Mouse (Mus musculus): Measurements from ENCODE around the gene Cep170b. TPM values are rescaled to one million over a fixed set of nuclear protein-coding genes. Genes with fewer than 3 reads are reported as not detected.
A peak's percentile ranks its signal among the peaks of the same experiment; 100 is the strongest.

Gene Cep170b
- polyA plus RNA-seq, 2 experiments: 21.3 to 30.1 TPM

DNA sequence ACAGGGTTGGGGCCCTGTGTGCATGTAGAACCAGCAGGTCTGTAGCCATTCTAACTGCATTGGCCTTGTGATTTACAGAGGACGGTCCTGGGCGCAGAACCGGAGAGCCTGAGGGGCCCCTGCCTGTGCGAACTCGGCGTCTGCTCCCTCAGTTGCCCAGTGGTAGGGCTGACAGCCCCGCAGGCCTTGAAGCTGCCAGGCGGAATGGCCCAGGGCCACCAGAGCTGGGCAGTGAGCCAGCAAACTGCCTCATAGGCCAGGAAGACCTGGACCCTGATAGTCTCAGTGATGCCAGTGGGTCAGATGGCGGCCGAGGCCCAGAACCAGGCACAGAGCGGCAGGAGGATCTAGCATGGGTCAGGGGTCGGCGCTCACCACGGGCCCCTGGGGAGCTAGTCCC lies 17.5 kb downstream of the Cep170b start:
- no peak for ATAC-seq (ENCODE audit: low FRiP score, low read depth)
- H3K4me1 ChIP-seq (ENCODE audit: control insufficient read depth, insufficient read depth, low read length): no peaks in the 10 kb centered on the region
- no peak overlapping the region for H3K4me2 ChIP-seq (replicated peaks; ENCODE audit: low read depth, low read length, severe bottlenecking)
- WGBS: 90% methylated on average over 14 of the region's 14 CpGs
- DNase-seq (ENCODE audit: low spot score): no peak
- no peaks in the 10 kb centered on the region for H3K27me3 ChIP-seq (ENCODE audit: control insufficient read depth, insufficient read depth, low read length)
- peaks cover 79% of the 10 kb centered on the region for H3K36me3 ChIP-seq (ENCODE audit: control insufficient read depth, insufficient read depth, low read length)
- no peak overlapping the region for H3K4me3 ChIP-seq (replicated peaks; ENCODE audit: low read length)
- no peaks in the 10 kb centered on the region for H3K9me3 ChIP-seq (ENCODE audit: control insufficient read depth, low read length)
- H3K9ac ChIP-seq (ENCODE audit: low read depth, low read length, severe bottlenecking): 0 out of 2 replicates have a peak overlapping the region, but pooled peaks have one; percentile 2
- TF ChIP-seq POLR2A (IDR thresholded peaks at IDR 0.05; ENCODE audit: borderline replicate concordance, extremely low read depth, insufficient read depth, insufficient read length): no peak
- no peak overlapping the region for H3K27ac ChIP-seq (replicated peaks; ENCODE audit: low read depth, low read length)

DNA sequence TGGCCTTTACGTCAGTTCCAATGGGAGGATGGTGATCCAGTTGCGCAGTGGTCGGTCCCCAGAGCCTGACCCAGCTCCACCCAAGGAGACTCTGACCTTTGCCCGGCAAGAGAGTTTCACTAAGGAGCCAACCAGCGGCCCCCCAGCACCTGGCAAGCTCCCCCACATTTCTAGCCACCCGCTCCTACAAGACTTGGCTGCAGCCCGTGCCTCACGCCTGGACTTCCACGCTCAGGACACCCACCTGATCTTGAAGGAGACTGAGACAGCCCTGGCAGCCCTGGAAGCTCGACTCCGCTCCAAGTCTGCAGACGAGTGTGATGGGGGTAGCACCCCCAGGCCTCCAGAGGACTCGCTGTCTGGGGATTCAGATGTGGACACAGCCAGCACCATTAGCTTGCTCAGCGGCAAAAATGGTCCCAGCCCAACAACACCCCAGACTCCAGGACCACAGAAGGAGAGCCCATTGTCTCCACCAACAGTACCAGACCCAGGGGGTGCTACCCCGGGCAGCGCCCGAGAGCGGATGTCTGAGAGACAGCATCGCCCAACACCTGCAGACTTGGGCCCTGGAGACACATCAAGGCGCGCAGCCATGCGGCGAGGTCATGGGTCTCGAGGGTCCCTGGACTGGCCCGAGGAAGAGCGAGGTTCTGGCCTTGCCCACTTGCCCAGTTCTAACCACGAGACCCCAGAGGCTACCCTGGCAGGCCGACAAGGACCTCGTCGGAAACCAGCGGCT lies 18.2 kb downstream of the Cep170b start:
- Histone ChIP-seq H3K4me2 (replicated peaks; ENCODE audit: low read depth, low read length, severe bottlenecking) (no peak overlapping the region), H3K27ac (replicated peaks; ENCODE audit: low read depth, low read length) (no peak overlapping the region), H3K9ac (ENCODE audit: low read depth, low read length, severe bottlenecking) (no peak overlapping the region), H3K4me1 (ENCODE audit: control insufficient read depth, insufficient read depth, low read length) (no peaks in the 10 kb centered on the region), H3K4me3 (replicated peaks; ENCODE audit: low read length) (no peak overlapping the region), H3K36me3 (ENCODE audit: control insufficient read depth, insufficient read depth, low read length) (peaks cover 74% of the 10 kb centered on the region), H3K27me3 (ENCODE audit: control insufficient read depth, insufficient read depth, low read length) (no peaks in the 10 kb centered on the region), H3K9me3 (ENCODE audit: control insufficient read depth, low read length) (no peaks in the 10 kb centered on the region)
- no peak for ATAC-seq (ENCODE audit: low FRiP score, low read depth)
- TF ChIP-seq POLR2A (IDR thresholded peaks at IDR 0.05; ENCODE audit: borderline replicate concordance, extremely low read depth, insufficient read depth, insufficient read length): no peak
- WGBS: 93% methylated on average over 31 of the region's 31 CpGs
- no peak for DNase-seq (ENCODE audit: low spot score)

DNA sequence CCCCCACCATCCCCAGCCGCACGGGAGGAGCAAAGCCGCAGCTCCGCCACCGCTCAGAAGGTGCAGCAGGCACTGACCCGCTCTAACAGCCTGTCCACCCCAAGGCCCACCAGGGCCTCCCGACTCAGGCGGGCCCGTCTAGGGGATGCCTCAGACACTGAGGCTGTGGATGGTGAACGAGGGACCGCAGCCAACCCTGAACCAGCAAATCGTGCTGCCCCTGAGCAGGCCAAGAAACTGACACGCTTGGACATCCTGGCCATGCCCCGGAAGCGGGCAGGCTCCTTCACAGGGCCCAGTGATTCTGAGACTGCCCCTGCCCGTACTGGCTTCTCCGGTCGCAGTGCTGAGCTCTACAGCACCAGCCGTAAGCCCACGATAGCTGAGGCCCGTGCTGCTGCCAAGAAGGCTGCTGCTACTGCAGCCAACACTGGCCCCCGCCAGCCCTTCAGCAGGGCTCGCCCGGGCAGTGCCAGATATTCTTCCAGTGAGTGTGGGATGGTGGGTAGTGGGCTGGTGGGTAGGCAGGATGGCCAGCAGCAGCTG lies 18.8 kb downstream of the Cep170b start:
- no peak for DNase-seq (ENCODE audit: low spot score)
- no peak for ATAC-seq (ENCODE audit: low FRiP score, low read depth)
- H3K9ac ChIP-seq (ENCODE audit: low read depth, low read length, severe bottlenecking): no peak overlapping the region
- H3K9me3 ChIP-seq (ENCODE audit: control insufficient read depth, low read length): no peaks in the 10 kb centered on the region
- no peak for TF ChIP-seq POLR2A (IDR thresholded peaks at IDR 0.05; ENCODE audit: borderline replicate concordance, extremely low read depth, insufficient read depth, insufficient read length)
- no peaks in the 10 kb centered on the region for H3K27me3 ChIP-seq (ENCODE audit: control insufficient read depth, insufficient read depth, low read length)
- 96% methylated on average over 23 of the region's 24 CpGs for WGBS
- H3K4me1 ChIP-seq (ENCODE audit: control insufficient read depth, insufficient read depth, low read length): no peaks in the 10 kb centered on the region
- H3K36me3 ChIP-seq (ENCODE audit: control insufficient read depth, insufficient read depth, low read length): peaks cover 76% of the 10 kb centered on the region
- no peak overlapping the region for H3K4me2 ChIP-seq (replicated peaks; ENCODE audit: low read depth, low read length, severe bottlenecking)
- no peak overlapping the region for H3K27ac ChIP-seq (replicated peaks; ENCODE audit: low read depth, low read length)
- no peak overlapping the region for H3K4me3 ChIP-seq (replicated peaks; ENCODE audit: low read length)

DNA sequence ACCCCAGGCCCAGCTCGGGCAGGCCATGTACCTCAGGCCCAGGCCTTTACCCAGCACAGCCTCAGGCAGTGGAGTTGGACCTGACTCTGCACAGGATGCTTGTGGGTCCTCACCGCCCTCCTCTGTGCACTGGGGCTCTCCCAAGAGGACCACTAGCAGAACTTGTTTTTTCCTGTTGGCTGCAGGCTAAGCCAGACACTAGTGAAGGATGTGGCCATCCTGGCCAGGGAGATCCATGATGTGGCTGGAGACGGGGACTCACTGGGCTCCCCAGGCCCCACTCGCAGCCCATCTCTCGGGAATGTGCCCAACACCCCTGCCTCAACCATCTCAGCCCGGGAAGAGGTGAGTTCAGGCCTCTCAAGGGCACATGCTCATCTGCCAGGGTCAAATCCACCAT lies 22.5 kb downstream of the Cep170b start:
- H3K9me3 ChIP-seq (ENCODE audit: control insufficient read depth, low read length): no peaks in the 10 kb centered on the region
- ATAC-seq (ENCODE audit: low FRiP score, low read depth): no peak
- no peak overlapping the region; the same call in 1 of the 2 replicates for H3K9ac ChIP-seq (ENCODE audit: low read depth, low read length, severe bottlenecking)
- peaks cover 3% of the 10 kb centered on the region; the same call in 1 of the 2 replicates for H3K4me1 ChIP-seq (ENCODE audit: control insufficient read depth, insufficient read depth, low read length)
- H3K27ac ChIP-seq (replicated peaks; ENCODE audit: low read depth, low read length): 0 out of 2 replicates have a peak overlapping the region, but pooled peaks have one; percentile 43
- DNase-seq (ENCODE audit: low spot score): no peak
- H3K36me3 ChIP-seq (ENCODE audit: control insufficient read depth, insufficient read depth, low read length): peaks cover 57% of the 10 kb centered on the region
- no peak for TF ChIP-seq POLR2A (IDR thresholded peaks at IDR 0.05; ENCODE audit: borderline replicate concordance, extremely low read depth, insufficient read depth, insufficient read length)
- H3K4me3 ChIP-seq (replicated peaks; ENCODE audit: low read length): no peak overlapping the region
- H3K27me3 ChIP-seq (ENCODE audit: control insufficient read depth, insufficient read depth, low read length): no peaks in the 10 kb centered on the region
- 60% methylated on average over 6 of the region's 6 CpGs for WGBS
- H3K4me2 ChIP-seq (replicated peaks; ENCODE audit: low read depth, low read length, severe bottlenecking): no peak overlapping the region

DNA sequence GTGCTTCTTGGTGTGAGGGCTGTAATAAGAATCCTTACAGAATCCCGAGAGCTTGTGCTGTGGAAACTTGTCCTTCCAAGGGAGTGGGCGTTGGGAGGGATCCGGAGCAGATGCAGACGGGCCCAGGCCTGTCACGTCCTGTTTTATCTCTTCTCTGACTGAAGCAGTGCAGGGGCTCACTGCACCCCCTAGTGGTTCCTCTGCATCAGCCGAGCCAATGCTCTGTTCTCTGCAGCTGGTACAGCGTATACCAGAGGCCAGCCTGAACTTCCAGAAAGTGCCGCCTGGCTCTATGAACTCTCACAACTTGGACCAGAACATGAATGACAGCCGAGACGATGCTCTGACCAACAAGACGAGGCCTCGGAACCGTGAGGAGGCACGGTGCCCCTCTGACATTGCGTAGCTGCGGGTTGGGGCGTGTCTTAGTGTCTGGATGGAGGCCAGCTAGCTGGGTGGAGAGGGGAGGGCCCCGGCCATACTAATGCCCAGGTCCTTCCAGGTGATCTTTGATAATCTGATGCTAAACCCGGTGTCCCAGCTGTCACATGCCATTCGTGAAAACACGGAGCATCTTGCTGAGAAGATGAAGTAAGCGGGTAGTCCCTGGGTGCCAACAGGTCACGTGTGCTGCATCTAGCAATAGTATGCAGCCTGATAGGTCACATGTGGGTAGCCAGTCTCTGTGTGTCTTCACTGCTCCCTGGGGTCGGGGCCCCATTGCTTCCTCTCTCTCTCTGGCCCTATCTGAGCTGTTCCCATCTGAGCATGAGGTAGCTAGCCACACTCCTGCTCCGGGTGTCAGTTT lies 23.1 kb downstream of the Cep170b start:
- DNase-seq (ENCODE audit: low spot score): peak; percentile 91
- H3K4me2 ChIP-seq (replicated peaks; ENCODE audit: low read depth, low read length, severe bottlenecking): no peak overlapping the region
- H3K9me3 ChIP-seq (ENCODE audit: control insufficient read depth, low read length): no peaks in the 10 kb centered on the region
- H3K9ac ChIP-seq (ENCODE audit: low read depth, low read length, severe bottlenecking): no peak overlapping the region; the same call in 1 of the 2 replicates
- no peak for TF ChIP-seq POLR2A (IDR thresholded peaks at IDR 0.05; ENCODE audit: borderline replicate concordance, extremely low read depth, insufficient read depth, insufficient read length)
- peaks cover 51% of the 10 kb centered on the region for H3K36me3 ChIP-seq (ENCODE audit: control insufficient read depth, insufficient read depth, low read length)
- no peak overlapping the region for H3K4me3 ChIP-seq (replicated peaks; ENCODE audit: low read length)
- H3K27ac ChIP-seq (replicated peaks; ENCODE audit: low read depth, low read length): 0 out of 2 replicates have a peak overlapping the region, but pooled peaks have one; percentile 43
- peaks cover 3% of the 10 kb centered on the region; the same call in 1 of the 2 replicates for H3K4me1 ChIP-seq (ENCODE audit: control insufficient read depth, insufficient read depth, low read length)
- 54% methylated on average over 25 of the region's 25 CpGs for WGBS
- H3K27me3 ChIP-seq (ENCODE audit: control insufficient read depth, insufficient read depth, low read length): no peaks in the 10 kb centered on the region
- ATAC-seq (ENCODE audit: low FRiP score, low read depth): peak; percentile 75
